Mouse (Mus musculus): ENCODE data around the gene Mta1. TPM values are rescaled to one million over a fixed set of nuclear protein-coding genes. Genes with fewer than 3 reads are reported as not detected.

The Mta1 gene
- polyA plus RNA-seq, 1 experiment from 2014 or later, result 3.4 TPM

DNA sequence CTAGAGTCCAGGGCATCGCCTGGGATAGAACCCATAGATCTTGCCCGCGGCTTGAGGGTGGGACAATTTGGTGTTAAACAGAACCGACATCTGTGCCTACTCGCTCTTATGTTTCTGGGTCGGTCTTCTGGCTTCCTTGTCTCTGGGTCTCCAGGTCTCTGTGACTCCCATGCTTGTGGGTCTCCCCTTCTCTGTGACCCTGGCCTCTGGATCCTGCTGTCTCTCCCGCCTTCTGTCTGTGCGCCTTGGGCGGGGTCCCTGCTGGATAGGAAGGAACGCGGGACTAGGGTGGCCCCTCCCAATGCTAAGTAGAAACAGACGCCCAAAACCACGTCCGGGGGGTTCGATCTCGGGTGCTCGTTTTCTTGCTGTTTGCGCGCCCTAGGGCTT, 54.2 kb downstream of the Mta1 start:
- Histone ChIP-seq H3K4me2 (ENCODE audit: low read depth, low read length) (peak overlapping the region; percentile 78), H3K4me1 (ENCODE audit: control insufficient read depth, low read depth, low read length) (peaks cover 52% of the 10 kb centered on the region), H3K9me3 (replicated peaks; ENCODE audit: control insufficient read depth, low read length) (no peaks in the 10 kb centered on the region), H3K9ac (ENCODE audit: low read depth, low read length) (peak overlapping the region; percentile 58), H3K36me3 (ENCODE audit: control insufficient read depth, insufficient read depth) (no peaks in the 10 kb centered on the region), H3K4me3 (ENCODE audit: low read depth, low read length) (peak overlapping the region; percentile 57), H3K27ac (ENCODE audit: low read length) (no peak overlapping the region), H3K27me3 (ENCODE audit: control insufficient read depth, insufficient read depth, low read depth, low read length) (peaks cover 34% of the 10 kb centered on the region)
- 5% methylated on average over 19 of the region's 19 CpGs for WGBS (ENCODE audit: insufficient replicate concordance)
- no peak for ATAC-seq (ENCODE audit: low read depth)

DNA sequence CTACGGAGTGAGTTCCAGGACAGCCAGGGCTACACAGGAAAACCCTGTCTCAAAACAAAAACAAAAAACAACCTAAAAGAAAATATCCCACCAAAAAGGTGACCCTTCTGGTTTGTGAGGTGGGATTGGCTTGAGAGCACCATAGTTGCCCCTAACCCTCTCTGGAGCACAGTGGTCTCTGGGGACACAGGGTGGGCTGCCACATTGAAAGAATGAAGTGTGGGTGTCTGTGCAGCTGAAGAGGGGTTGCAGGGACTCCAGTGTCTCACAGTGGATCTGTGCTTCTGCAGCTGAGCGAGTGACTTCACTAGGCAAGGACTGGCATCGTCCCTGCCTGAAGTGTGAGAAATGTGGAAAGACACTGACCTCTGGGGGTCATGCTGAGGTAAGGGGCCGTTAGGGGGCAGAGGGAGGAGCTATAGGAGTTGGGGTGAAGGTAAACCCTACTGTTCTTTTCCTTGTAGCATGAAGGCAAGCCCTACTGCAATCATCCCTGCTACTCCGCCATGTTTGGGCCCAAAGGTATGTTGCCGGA, 55.0 kb downstream of the Mta1 start:
- Histone ChIP-seq H3K27me3 (ENCODE audit: control insufficient read depth, insufficient read depth, low read depth, low read length) (peaks cover 32% of the 10 kb centered on the region), H3K9me3 (replicated peaks; ENCODE audit: control insufficient read depth, low read length) (no peaks in the 10 kb centered on the region), H3K9ac (ENCODE audit: low read depth, low read length) (no peak overlapping the region), H3K4me3 (ENCODE audit: low read depth, low read length) (no peak overlapping the region), H3K27ac (ENCODE audit: low read length) (no peak overlapping the region), H3K36me3 (ENCODE audit: control insufficient read depth, insufficient read depth) (no peaks in the 10 kb centered on the region), H3K4me1 (ENCODE audit: control insufficient read depth, low read depth, low read length) (peaks cover 48% of the 10 kb centered on the region), H3K4me2 (ENCODE audit: low read depth, low read length) (no peak overlapping the region)
- no peak for ATAC-seq (ENCODE audit: low read depth)
- 78% methylated on average over 6 of the region's 6 CpGs for WGBS (ENCODE audit: insufficient replicate concordance)

DNA sequence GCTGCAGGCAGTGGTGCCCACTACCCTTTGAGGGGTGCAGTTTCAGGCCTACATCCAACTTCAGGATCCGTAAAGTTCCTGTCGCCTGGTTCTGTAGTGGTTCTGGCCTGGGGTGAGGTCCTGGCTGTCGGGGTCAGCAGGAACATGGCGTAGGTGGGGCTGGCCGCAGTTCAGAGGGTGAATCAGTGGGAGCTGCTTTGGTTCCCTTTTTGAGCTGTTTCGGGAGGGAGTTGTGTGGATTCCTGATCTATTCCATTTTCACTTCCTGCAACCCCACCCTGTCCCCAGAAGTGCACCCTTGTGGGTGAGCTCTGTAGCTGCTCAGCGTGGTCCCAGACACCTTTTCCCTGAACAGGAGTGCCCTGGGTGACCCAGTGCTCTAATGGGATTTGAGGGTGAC, 55.9 kb downstream of the Mta1 start:
- Histone ChIP-seq H3K27me3 (ENCODE audit: control insufficient read depth, insufficient read depth, low read depth, low read length) (peaks cover 29% of the 10 kb centered on the region), H3K4me3 (ENCODE audit: low read depth, low read length) (no peak overlapping the region), H3K9me3 (replicated peaks; ENCODE audit: control insufficient read depth, low read length) (no peaks in the 10 kb centered on the region), H3K36me3 (ENCODE audit: control insufficient read depth, insufficient read depth) (no peaks in the 10 kb centered on the region), H3K4me2 (ENCODE audit: low read depth, low read length) (no peak overlapping the region), H3K4me1 (ENCODE audit: control insufficient read depth, low read depth, low read length) (peaks cover 40% of the 10 kb centered on the region), H3K9ac (ENCODE audit: low read depth, low read length) (no peak overlapping the region), H3K27ac (ENCODE audit: low read length) (no peak overlapping the region)
- 82% methylated on average over 7 of the region's 7 CpGs for WGBS (ENCODE audit: insufficient replicate concordance)
- ATAC-seq (ENCODE audit: low read depth), result no peak

DNA sequence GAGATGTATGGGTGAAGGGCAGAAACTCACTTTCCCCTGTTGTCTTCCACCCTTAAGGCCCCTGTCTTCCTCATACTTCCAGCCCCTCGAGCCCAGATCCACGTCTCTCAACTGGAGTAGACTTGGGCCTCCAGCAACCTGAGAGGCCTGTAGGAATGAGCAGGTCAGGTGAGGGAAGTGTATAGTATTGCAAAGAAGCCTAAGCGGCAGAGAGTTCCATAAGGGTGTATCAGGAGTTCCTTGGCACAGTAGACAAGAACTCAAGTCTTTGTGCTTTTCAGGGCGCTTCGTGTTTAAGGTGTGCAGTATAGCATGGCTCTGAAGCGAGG, 56.6 kb downstream of the Mta1 start:
- H3K9me3 ChIP-seq (replicated peaks; ENCODE audit: control insufficient read depth, low read length), result no peaks in the 10 kb centered on the region
- H3K27ac ChIP-seq (ENCODE audit: low read length), result no peak overlapping the region
- WGBS (ENCODE audit: insufficient replicate concordance), result 73% methylated on average over 6 of the region's 6 CpGs
- no peaks in the 10 kb centered on the region for H3K36me3 ChIP-seq (ENCODE audit: control insufficient read depth, insufficient read depth)
- peak overlapping the region; percentile 60 for H3K4me3 ChIP-seq (ENCODE audit: low read depth, low read length)
- no peak overlapping the region for H3K9ac ChIP-seq (ENCODE audit: low read depth, low read length)
- H3K27me3 ChIP-seq (ENCODE audit: control insufficient read depth, insufficient read depth, low read depth, low read length), result peaks cover 24% of the 10 kb centered on the region
- H3K4me1 ChIP-seq (ENCODE audit: control insufficient read depth, low read depth, low read length), result peaks cover 38% of the 10 kb centered on the region
- peak overlapping the region; percentile 94 for H3K4me2 ChIP-seq (ENCODE audit: low read depth, low read length)
- no peak for ATAC-seq (ENCODE audit: low read depth)

DNA sequence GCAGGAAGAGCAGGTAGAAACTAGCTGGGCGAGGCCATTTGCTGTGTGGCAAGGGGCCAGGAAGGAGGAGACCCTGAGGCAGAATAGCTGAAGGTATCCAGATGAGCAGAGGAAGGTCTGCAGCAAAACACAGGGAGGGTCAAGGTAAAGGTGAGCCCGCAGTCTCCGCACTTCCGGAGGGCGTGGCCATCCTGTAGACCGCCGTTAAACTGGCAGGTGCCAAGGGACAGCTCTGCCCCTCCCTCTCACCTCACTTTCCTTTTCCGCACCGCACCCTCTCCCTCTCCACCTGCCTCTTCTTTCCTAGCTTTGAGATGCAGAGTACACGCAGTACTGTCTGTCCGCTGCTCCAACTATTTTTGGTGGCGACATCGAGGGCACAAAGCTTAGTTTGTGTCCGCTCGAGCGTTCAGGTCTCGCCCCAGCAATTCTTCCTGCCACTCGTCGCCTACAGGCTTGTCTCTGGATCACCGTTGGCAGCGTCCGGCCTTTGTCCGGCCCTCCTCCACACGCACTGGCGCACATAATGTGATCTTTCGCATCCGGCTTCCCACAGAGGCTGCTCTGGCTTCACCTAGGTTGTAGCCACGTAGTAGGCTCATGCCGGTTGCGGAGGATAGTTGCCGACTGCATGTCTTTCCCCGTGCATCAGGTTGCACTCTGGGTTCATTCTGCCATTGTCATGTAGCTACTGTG, 57.1 kb downstream of the Mta1 start:
- Histone ChIP-seq H3K27me3 (ENCODE audit: control insufficient read depth, insufficient read depth, low read depth, low read length) (peaks cover 24% of the 10 kb centered on the region), H3K4me1 (ENCODE audit: control insufficient read depth, low read depth, low read length) (peaks cover 38% of the 10 kb centered on the region), H3K4me3 (ENCODE audit: low read depth, low read length) (peak overlapping the region; percentile 60), H3K36me3 (ENCODE audit: control insufficient read depth, insufficient read depth) (no peaks in the 10 kb centered on the region), H3K4me2 (ENCODE audit: low read depth, low read length) (peak overlapping the region; percentile 94), H3K9ac (ENCODE audit: low read depth, low read length) (peak overlapping the region; percentile 57), H3K9me3 (replicated peaks; ENCODE audit: control insufficient read depth, low read length) (no peaks in the 10 kb centered on the region), H3K27ac (ENCODE audit: low read length) (peak overlapping the region; percentile 64)
- WGBS (ENCODE audit: insufficient replicate concordance), result 6% methylated on average over 32 of the region's 32 CpGs
- no peak for ATAC-seq (ENCODE audit: low read depth)

DNA sequence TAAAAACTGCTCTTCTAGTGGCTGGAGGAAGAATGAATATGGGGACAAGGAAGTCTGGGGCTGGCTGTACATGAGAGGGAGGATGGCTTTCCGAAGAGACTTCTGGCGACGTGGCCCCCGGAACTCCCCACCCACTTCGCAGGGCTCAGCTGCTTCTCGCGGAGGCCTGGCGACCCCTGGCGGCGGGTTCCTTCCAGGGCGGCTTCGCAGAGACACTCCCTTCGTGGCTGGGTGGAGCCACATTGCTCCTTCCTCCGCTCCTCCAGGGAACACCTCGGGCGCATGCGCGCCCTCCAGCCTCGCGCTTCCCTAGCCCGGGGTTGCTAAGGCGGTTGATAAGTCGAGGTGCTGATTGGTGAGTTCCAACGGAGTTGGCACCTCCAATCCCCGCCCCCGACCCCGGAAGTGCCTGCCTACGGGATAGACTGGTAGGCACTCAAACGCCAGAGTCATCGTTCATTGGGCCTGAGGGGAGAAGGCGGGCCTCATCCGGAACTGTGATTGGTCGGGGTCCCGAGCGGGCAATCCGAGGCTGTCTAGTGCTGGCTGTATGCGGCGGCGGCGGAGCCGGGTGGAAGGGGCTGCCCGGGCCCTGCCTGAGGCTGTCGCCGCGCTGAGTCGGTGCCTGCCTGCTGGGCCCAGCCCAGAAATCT, 57.9 kb downstream of the Mta1 start, which contains the start of gene Tedc1:
Gene Tedc1, plus strand, starts transcription at position 535 of the 653 bp plus-strand sequence.
- peak within 1 kb of the TSS; percentile 75 for H3K27ac ChIP-seq (ENCODE audit: low read length)
- no peaks in the 10 kb centered on the region for H3K36me3 ChIP-seq (ENCODE audit: control insufficient read depth, insufficient read depth)

DNA sequence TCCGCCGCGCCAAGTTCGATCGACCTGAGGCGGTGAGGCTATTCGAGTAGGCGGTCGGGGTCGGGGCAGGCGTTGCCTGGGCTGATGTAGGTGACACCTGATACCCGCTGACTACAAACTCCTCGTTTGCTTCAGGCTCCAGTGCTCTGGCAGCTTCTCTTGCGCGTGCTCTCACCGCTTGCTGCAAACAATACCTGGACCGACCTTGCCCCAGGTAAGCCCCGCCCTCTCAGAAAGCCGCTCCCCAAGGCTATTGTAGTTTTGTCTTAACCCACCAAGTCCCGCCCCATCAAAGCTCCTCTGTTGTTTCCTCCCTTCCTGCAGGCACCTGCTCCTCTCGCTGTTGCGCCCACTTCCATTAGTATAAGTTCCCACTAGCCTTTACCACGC, 58.5 kb downstream of the Mta1 start:
- no peaks in the 10 kb centered on the region for H3K9me3 ChIP-seq (replicated peaks; ENCODE audit: control insufficient read depth, low read length)
- WGBS (ENCODE audit: insufficient replicate concordance), result under 1% methylated on average over 23 of the region's 23 CpGs
- peak overlapping the region; percentile 84 for H3K4me3 ChIP-seq (ENCODE audit: low read depth, low read length)
- H3K4me1 ChIP-seq (ENCODE audit: control insufficient read depth, low read depth, low read length), result peaks cover 30% of the 10 kb centered on the region
- no peaks in the 10 kb centered on the region for H3K36me3 ChIP-seq (ENCODE audit: control insufficient read depth, insufficient read depth)
- H3K4me2 ChIP-seq (ENCODE audit: low read depth, low read length), result peak overlapping the region; percentile 95
- H3K9ac ChIP-seq (ENCODE audit: low read depth, low read length), result peak overlapping the region; percentile 87
- H3K27ac ChIP-seq (ENCODE audit: low read length), result peak overlapping the region; percentile 75
- no peak for ATAC-seq (ENCODE audit: low read depth)
- peaks cover 14% of the 10 kb centered on the region for H3K27me3 ChIP-seq (ENCODE audit: control insufficient read depth, insufficient read depth, low read depth, low read length)

More for the DNA sequence above, 57.9 kb downstream of the Mta1 start, which contains the start of gene Tedc1:
- Histone ChIP-seq H3K4me2 (ENCODE audit: low read depth, low read length) (peak within 1 kb of the TSS; percentile 95), H3K27me3 (ENCODE audit: control insufficient read depth, insufficient read depth, low read depth, low read length) (peaks cover 19% of the 10 kb centered on the region), H3K9me3 (replicated peaks; ENCODE audit: control insufficient read depth, low read length) (no peaks in the 10 kb centered on the region), H3K9ac (ENCODE audit: low read depth, low read length) (peak within 1 kb of the TSS; percentile 87), H3K4me1 (ENCODE audit: control insufficient read depth, low read depth, low read length) (peaks cover 35% of the 10 kb centered on the region), H3K4me3 (ENCODE audit: low read depth, low read length) (peak within 1 kb of the TSS; percentile 84)
- ATAC-seq (ENCODE audit: low read depth), result peak; percentile 96
- WGBS (ENCODE audit: insufficient replicate concordance), result under 1% methylated on average over 46 of the region's 46 CpGs

DNA sequence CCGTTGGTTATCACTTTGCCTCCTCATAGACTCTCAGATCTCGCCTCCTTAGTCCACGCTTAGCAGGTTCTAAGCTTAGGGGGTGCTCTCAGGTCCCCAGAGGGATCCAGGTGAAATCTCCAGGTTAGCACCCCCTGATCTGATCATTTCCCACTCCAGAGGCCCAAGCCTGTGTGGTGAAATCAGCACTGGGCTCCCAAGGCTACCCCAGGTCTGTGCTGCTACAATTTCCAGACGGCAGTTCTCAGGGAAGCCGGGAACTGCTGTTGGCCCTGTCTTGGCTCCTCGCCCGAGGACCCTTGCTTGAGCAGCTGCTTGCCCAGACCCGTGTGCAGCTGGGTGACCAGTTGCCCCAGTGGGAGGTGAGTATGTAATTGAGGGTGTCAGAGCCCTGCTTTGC, 58.9 kb downstream of the Mta1 start:
- Histone ChIP-seq H3K9ac (ENCODE audit: low read depth, low read length) (peak overlapping the region; percentile 87), H3K4me1 (ENCODE audit: control insufficient read depth, low read depth, low read length) (peaks cover 25% of the 10 kb centered on the region), H3K4me2 (ENCODE audit: low read depth, low read length) (peak overlapping the region; percentile 95), H3K27me3 (ENCODE audit: control insufficient read depth, insufficient read depth, low read depth, low read length) (peaks cover 9% of the 10 kb centered on the region), H3K4me3 (ENCODE audit: low read depth, low read length) (peak overlapping the region; percentile 84), H3K9me3 (replicated peaks; ENCODE audit: control insufficient read depth, low read length) (no peaks in the 10 kb centered on the region), H3K36me3 (ENCODE audit: control insufficient read depth, insufficient read depth) (no peaks in the 10 kb centered on the region), H3K27ac (ENCODE audit: low read length) (no peak overlapping the region)
- WGBS (ENCODE audit: insufficient replicate concordance), result 44% methylated on average over 8 of the region's 8 CpGs
- ATAC-seq (ENCODE audit: low read depth), result no peak

DNA sequence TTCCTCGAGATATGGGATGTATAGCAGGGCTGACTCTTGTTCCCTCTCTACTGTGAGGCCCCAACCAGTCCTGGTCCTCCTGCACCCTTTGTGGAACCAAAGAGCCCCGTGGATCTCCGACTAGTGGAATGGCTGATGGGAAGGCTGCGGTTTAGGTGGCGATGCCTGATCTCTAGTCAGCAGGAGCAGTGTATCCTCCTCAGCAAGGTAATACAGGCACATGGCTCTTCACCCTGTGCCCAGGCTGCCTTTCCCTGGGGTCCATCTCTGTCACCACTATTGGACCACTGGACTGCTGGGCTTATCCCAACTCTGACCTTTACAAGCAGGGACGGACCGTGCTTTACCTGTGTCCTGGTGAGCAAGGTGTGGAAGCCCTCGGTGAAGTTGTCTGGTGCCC, 59.4 kb downstream of the Mta1 start:
- Histone ChIP-seq H3K9me3 (replicated peaks; ENCODE audit: control insufficient read depth, low read length) (no peaks in the 10 kb centered on the region), H3K4me3 (ENCODE audit: low read depth, low read length) (no peak overlapping the region), H3K9ac (ENCODE audit: low read depth, low read length) (no peak overlapping the region), H3K36me3 (ENCODE audit: control insufficient read depth, insufficient read depth) (no peaks in the 10 kb centered on the region), H3K4me1 (ENCODE audit: control insufficient read depth, low read depth, low read length) (peaks cover 20% of the 10 kb centered on the region), H3K4me2 (ENCODE audit: low read depth, low read length) (peak overlapping the region; percentile 95; the same call in 1 of the 2 replicates), H3K27ac (ENCODE audit: low read length) (no peak overlapping the region), H3K27me3 (ENCODE audit: control insufficient read depth, insufficient read depth, low read depth, low read length) (0 out of 2 replicates have a peak, but pooled peaks cover 5% of the 10 kb centered on the region)
- ATAC-seq (ENCODE audit: low read depth), result no peak
- WGBS (ENCODE audit: insufficient replicate concordance), result 85% methylated on average over 8 of the region's 8 CpGs
